Mouse (Mus musculus) erythroid progenitor cell, adult 5-6 weeks (primary cell): ENCODE data around the gene Mast4. TPM values are rescaled to one million over a fixed set of nuclear protein-coding genes. Genes with fewer than 3 reads are reported as not detected.

Source experiments
- ATAC-seq: replicated peaks from 2 replicates; pipeline ENCODE4 v1.8.0; 2016; ENCODE audit warnings: moderate number of reproducible peaks, mild to moderate bottlenecking, moderate TSS enrichment, inconsistent platforms; ENCODE audit not compliant: poor library complexity, low FRiP score, severe bottlenecking
- total RNA-seq, 2 experiments: library from RNA; stranded (forward) in 1 of 2; stranded (reverse) in 1 of 2; fragments of 150-400 nt in 1 of 2; fragments of 186-747, 209-891 nt in 1 of 2; gene quantifications; 2 replicates each; pipeline versions ENCODE4 v1.2.3 to v1.2.4; 2015 to 2017; ENCODE audit warnings: low replicate concordance in 2 of 2

Gene Mast4
- total RNA-seq, 2 experiments from 2014 or later, result 2.5 to 5.5 TPM

DNA sequence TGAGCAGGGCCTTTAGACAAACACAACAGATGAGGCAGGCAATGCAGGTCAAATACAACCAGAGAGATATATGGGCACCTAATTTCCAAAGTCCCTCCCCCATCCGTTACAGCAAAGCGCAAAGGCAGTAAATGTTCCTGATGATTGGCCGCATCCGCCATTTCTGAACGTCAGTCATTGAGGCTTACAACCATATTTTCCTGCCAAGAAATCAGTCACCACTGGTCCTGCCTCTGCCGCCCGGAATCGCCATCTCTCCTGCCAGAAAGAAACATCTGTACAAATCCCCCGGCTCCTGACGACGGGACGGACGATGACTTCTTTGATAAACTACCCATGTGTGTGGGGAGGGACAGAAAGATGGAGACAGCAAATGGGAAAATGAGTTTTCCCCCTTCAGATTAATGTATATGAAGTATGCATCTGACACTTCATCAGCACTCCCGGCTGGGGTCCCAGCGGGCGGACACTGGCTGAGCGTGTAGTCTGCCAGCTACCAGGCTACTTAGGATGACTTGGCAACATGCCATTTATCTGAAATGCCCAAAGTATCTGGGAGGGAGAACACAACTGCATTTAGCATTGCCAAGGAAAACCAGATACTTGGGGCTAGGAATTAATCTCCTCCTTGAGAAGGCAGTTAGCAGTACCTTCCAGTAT lies 198.9 kb downstream of the Mast4 start:
- no peak for ATAC-seq

DNA sequence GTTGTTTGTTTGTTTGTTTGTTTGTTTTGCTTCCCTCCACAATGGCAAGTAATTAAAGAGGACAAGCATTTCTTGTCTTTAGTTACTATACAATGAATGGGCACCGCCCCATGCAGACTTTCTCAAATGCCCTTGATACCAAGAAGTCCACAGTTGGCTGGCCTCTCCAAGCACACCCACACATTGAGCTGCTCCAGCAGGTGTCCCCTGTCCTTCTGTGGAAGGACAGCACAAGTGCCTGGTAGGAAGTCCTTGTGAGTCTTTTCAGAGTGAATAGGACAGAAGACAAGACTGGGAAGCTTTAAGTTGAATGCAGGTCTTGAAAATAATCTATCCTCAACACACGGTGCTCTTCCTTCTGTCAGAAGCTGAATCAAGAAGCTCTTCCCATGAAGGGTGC lies 202.5 kb downstream of the Mast4 start:
- ATAC-seq, result no peak

GRCm38 (mm10) chr13:103129130-103129797 lies 205.0 kb downstream of the Mast4 start:
- ATAC-seq, result no peak

DNA sequence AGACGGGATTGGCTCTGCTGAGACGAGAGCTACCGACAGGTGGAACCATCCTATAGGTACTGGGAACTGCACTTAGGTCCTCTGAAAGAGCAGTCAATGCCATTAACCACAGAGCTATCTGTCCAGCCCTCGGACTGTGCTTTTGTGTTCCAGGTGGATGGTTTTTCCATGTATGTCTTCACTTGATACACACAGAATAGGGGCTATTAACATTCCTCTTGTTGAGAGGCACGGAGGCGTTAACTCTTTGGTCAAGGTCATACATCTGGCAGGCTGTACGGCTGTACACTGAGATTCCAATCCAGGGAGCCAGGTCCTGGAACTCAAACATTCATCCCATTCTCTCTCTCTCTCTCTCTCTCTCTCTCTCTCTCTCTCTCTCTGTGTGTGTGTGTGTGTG lies 205.6 kb downstream of the Mast4 start:
- no peak for ATAC-seq

- no peak for ATAC-seq
Measured at GRCm38 (mm10) chr13:103127594-103127993, 206.7 kb downstream of the Mast4 start.

- ATAC-seq, result no peak
Measured at GRCm38 (mm10) chr13:103123716-103124115, 210.6 kb downstream of the Mast4 start.

DNA sequence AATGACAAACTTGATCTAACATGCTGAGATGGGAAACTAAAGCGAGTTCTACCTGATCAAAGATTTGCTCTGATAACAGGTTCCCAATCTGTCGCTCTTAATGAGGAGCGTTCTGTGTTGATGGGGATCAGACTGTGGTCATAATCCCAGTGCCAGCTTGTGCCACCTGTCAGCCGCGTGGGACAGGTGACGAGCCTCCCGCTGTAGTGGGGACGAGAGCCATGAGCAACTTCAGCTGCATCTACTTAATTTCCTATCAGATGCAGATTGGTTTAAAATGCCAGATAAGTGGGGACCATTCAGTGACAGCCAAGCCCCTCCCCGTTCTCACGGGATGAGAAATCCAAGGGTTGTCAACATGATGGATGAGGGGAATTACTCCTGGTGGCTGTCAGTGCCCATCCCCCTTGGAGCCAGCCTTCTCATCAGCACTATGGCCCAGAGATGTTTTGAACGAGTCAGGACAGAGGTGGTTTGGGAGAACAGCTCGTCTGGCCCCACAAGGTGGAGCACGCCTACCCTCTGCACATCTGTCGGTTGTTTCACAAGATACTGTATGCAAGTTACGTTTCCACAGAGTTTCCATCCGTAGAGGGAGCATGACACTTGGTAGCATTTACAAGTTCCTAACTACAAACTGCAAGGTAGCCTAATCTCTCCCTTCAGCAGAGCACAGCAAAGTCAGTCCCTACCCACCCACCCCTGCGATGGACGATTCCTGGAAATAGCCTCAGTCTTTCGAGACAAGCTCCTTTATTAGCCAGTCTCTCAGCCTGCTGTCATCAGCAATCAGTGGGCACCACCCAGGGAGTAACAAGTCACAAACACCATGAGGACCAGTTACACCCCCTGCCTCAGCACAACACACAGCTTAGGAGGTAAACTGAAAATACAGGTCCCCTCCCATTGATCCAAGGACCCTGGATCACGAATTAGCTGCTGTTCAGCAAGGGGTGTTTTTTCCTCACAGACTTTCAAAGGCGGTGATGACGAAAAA lies 212.2 kb downstream of the Mast4 start:
- ATAC-seq, result no peak

DNA sequence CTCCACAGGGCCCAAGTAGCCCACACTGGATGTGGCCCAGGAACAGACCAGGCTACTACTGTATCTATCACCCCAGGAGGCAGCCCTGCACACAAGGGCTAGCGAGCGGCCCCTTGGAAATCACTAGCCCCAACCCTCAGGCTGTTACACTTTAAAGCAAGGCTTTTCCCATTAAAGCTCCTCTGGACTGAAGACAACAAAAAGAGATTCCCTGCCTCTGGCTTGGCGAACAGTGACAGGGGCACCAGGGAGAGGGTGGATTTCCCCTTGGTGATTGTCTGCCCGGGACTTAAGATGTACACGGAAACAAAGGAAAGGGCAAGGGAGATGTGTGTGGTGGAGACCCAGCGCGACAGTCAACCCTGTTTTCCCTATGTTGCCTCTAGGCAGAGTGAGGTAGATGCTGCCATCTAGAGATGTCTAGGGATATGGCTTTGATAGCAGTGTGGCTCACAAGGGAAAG lies 213.6 kb downstream of the Mast4 start:
- no peak for ATAC-seq

- ATAC-seq, result no peak
Measured at GRCm38 (mm10) chr13:103119728-103120127, 214.6 kb downstream of the Mast4 start.

DNA sequence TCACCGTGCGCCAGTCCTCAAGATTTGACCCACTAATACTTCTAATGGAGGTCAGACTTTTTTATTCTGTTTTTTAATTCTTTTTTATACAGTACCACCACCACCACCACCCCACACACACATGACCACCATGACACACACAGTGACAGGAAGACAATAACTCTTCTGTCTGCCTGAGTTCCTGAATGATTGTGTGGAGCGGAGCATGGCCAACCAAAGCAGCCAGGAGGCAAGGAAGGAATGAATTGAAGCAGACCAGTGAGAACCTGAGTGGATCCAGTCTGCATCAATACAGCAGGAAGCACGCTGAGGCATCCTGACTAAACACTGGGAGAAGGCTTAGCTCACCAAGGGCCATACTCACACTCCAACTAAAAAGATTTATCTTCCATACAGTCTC lies 219.2 kb downstream of the Mast4 start:
- no peak for ATAC-seq

DNA sequence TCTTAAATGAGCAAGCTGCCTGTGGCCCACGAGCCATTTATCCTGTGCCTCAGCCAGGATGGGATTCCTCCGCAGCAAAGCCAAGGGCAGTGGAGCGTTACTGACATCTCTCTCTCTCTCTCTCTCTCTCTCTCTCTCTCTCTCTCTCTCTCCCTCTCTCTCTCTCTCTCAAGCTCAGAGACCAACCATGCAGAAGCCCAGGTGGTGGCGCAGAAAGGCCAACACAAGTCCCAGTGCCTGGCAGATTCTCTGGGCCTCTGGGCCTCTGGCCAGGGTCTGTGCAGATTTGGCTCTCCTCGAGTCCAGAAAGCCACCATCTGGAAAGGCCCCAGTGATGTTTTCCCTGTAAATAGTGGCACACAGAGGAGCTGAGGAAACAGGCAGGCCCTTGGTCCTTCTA lies 220.0 kb downstream of the Mast4 start:
- ATAC-seq, result no peak

GRCm38 (mm10) chr13:103109872-103110271 lies 224.4 kb downstream of the Mast4 start:
- ATAC-seq, result 0 out of 2 replicates have a peak, but pooled peaks have one; percentile 57

GRCm38 (mm10) chr13:103107362-103107761 lies 226.9 kb downstream of the Mast4 start:
- ATAC-seq, result no peak

DNA sequence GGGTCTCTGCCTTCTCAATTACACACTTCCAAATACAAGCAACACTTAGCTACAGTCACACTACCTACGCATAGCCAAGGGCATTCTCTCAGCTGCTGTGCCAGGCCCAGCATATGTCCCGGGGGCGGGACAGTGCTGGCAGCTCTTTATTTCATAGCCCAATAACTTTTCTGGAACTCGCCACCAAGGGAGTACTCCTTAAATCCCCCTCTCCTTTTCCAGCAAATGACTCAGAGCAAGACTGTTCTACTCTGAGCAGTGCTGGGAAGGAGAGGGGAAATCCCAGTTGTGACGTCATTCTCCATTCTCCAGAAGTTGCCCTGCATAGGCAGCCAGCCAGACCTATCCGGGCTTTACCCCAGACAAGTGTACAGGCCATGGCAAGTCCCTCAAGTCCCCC lies 231.7 kb downstream of the Mast4 start:
- no peak for ATAC-seq

DNA sequence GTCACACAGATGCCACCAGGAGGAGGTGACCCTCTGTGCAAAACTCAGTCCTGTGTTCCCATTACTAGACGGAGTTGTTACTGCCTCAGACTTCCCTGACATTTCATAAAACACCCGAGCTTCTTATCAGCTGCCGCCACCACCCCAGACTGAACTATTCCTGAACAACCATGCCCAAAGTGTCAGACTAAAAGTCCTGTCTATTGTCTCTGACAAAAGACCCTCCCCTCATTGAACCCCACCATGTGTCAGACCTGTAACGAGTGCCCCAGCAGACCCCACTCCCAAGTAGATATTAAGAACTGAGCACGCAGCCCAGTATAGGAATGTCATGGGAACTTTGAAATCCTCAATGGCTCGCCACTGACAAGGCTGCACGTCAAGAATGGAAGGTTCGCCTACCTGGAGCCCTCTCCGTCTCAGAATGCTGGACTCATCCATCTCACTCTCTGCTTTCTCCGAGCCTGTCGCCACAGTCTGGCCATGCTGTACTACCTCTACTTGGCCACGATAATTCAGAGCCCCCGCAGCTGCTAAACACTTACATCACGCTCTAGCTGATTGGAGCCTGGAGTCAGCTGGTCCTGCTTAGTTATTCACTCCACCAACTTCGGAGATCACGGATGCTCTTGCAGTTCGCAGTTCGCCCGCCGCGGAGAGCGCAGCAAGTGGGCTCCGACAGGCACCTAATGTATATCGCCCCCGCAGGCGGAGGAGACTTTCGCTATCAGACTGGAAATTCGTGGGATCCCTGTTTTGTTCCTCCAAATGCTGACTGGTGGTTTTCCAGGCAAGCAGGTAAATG lies 237.7 kb downstream of the Mast4 start:
- no peak for ATAC-seq

GRCm38 (mm10) chr13:103095491-103095890 lies 238.8 kb downstream of the Mast4 start:
- ATAC-seq, result no peak

DNA sequence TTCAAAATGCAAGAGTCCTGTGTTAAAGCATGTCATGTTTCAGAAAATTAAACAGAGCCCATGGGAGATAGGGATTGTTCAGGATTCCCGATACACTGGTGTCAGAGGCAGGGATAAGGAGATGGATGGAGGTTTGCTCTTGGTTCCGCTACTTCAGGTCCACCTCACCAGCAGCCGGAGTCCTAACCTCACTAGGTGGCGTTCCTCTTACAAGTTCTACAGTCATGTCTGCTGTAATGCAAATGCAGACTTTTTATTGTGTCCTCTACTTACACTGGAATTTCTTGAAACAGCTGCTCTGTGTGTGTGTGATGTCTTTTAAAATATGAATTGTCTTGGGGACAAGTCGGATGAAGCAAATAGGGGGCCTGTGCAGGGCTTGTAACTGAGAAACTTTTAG lies 239.7 kb downstream of the Mast4 start:
- no peak for ATAC-seq

DNA sequence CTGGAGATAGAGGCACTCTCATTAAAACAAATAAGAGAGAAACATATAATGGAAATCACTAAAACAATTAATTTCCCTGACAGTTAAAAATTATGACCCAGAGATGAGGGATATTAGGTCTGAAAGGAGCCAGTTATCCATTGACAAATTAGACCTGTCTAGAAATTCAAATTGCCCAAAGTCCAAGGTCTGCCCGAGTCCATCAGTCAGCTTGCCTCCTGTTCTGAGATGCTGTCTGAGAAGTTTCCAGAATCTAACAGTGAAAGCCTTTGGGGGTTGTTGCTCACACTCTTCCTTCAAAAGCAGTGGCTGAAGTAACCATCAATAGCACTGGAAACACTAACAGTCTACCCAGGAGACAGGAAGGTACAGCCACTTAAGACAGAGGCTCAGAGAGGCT lies 240.6 kb downstream of the Mast4 start:
- no peak for ATAC-seq

DNA sequence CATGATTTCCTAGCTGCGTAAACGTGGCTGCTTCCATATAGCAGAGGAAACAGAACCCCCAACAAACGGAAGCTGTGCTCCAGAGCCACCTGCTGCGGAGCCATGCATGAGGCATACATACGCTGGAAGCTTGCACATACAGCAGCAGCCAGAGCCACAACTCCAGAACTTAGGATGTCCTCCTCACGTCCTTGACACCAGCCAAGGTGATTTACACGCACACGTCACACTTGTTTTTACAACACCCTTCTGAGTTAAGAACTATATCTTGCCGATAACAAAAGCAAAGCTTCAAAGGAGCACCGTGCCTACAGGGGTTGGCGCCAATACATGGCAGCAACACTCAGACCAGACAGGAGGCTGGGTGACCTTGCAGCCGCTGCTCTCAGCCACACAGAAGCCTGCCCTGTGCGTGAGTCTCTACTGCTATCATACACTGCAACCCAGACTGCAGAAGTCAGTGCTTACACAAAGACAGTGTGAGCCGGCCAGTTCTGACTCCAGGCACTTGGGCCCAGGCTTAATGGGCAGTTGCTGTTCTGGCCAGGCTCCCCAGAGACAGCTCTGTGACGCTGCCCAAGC lies 248.7 kb downstream of the Mast4 start:
- no peak for ATAC-seq
